Mouse (Mus musculus) E14TG2a.4 (cell line): ENCODE results near the gene Acvr1b.

Experiments used
- H3K27me3 ChIP-seq: 2 replicates; pipeline ENCODE4 v1.6.1; 2014; ENCODE audit warnings: low read length, control low read depth; ENCODE audit not compliant: insufficient read depth
- H3K36me3 ChIP-seq: 2 replicates; pipeline ENCODE4 v1.6.1; 2014; ENCODE audit warnings: low read length, control low read depth; ENCODE audit not compliant: insufficient read depth
- H3K4me1 ChIP-seq: replicated peaks from 2 replicates; pipeline ENCODE4 v1.6.1; 2014; ENCODE audit warnings: low read depth, low read length, control low read depth
- H3K4me3 ChIP-seq: replicated peaks from 2 replicates; pipeline ENCODE4 v1.5.1; 2014; ENCODE audit warnings: mild to moderate bottlenecking, low read length
- H3K9me3 ChIP-seq: 2 replicates; pipeline ENCODE4 v1.6.1; 2014; ENCODE audit warnings: low read length, control low read depth
- CTCF ChIP-seq: conservative IDR thresholded peaks from 2 replicates; pipeline ENCODE4 v1.5.1; 2014; ENCODE audit warnings: low read length
- NANOG ChIP-seq: IDR thresholded peaks from 2 replicates; pipeline ENCODE4 v1.6.1; 2014; ENCODE audit warnings: borderline replicate concordance, low read length, mixed read lengths
- POU5F1 ChIP-seq: IDR thresholded peaks from 2 replicates; pipeline ENCODE4 v1.6.1; 2014; ENCODE audit warnings: low read length, borderline replicate concordance

Acvr1b gene

GRCm38 (mm10) chr15:101194951-101195823 is 21.3 kb downstream of the Acvr1b start:
- TF ChIP-seq NANOG = no peak
- TF ChIP-seq CTCF = no peak
- no peak for TF ChIP-seq POU5F1
- Histone ChIP-seq H3K9me3 (peaks cover 14% of the 10 kb centered on the region), H3K4me1 (peaks cover 19% of the 10 kb centered on the region), H3K27me3 (no peaks in the 10 kb centered on the region), H3K36me3 (peaks cover 69% of the 10 kb centered on the region), H3K4me3 (no peak overlapping the region)

DNA sequence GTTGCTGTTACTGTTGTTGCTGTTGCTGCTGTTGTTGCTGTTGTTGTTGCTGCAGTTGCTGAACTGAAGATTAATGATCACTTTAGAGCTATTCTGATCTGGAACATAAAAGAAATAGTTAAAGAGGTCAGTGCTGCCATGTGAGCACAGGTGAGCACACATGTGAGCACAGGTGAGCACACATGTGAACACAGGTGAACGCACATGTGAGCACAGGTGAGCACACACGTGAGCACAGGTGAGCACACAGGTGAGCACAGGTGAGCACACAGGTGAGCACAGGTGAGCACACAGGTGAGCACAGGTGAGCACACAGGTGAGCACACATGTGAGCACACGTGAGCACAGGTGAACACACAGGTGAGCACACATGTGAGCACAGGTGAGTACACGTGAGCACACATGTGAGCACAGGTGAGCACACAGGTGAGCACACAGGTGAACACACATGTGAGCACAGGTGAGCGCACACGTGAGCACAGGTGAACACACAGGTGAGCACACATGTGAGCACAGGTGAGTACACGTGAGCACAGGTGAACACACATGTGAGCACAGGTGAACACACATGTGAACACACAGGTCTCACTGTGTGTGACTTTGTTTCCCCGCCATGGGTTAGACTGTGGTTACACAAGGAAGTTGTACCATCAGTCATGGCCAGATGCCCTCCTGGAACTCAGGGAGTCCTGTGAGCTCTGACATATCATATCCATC is 22.4 kb downstream of the Acvr1b start:
- H3K4me3 ChIP-seq = no peak overlapping the region
- H3K9me3 ChIP-seq = peaks cover 14% of the 10 kb centered on the region
- peaks cover 17% of the 10 kb centered on the region for H3K4me1 ChIP-seq
- no peaks in the 10 kb centered on the region for H3K27me3 ChIP-seq
- H3K36me3 ChIP-seq = peaks cover 79% of the 10 kb centered on the region
- TF ChIP-seq CTCF (no peak), NANOG (no peak), POU5F1 (no peak)

DNA sequence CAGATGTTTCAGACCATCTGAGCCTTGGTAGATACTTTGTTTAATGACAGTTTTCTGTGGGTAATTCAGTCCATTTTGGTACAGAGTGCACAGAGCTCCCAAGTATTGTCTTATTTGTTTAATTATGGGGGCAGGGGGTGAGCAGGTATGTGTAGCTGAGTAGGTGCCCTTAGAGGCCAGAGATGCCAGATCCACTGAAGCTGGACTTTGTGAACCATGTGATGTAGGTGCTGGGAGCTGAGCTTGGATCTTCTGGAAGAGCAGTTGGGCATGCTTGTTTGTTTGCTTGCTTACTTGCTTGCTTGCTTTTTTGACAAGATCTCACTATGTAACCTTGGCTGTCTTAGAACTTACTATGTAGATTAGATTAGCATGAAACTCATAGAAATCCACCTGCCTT is 23.1 kb downstream of the Acvr1b start:
- Histone ChIP-seq H3K27me3 (no peaks in the 10 kb centered on the region), H3K9me3 (peaks cover 14% of the 10 kb centered on the region), H3K4me3 (no peak overlapping the region), H3K4me1 (peaks cover 10% of the 10 kb centered on the region), H3K36me3 (peaks cover 87% of the 10 kb centered on the region)
- TF ChIP-seq CTCF (no peak), NANOG (no peak), POU5F1 (no peak)

GRCm38 (mm10) chr15:101197497-101198179 is 23.8 kb downstream of the Acvr1b start:
- peaks cover 14% of the 10 kb centered on the region for H3K9me3 ChIP-seq

GRCm38 (mm10) chr15:101198218-101198617 is 24.4 kb downstream of the Acvr1b start:
- H3K4me1 ChIP-seq = no peaks in the 10 kb centered on the region
- peaks cover 98% of the 10 kb centered on the region for H3K36me3 ChIP-seq
- H3K9me3 ChIP-seq = peaks cover 14% of the 10 kb centered on the region
- H3K27me3 ChIP-seq = no peaks in the 10 kb centered on the region
- no peak overlapping the region for H3K4me3 ChIP-seq
- TF ChIP-seq CTCF = peak; percentile 78
- TF ChIP-seq POU5F1 = no peak

More at GRCm38 (mm10) chr15:101197497-101198179, 23.8 kb downstream of the Acvr1b start:
- H3K36me3 ChIP-seq = peaks cover 93% of the 10 kb centered on the region
- H3K4me1 ChIP-seq = peaks cover 3% of the 10 kb centered on the region
- no peak overlapping the region for H3K4me3 ChIP-seq
- TF ChIP-seq POU5F1 = no peak
- TF ChIP-seq CTCF = no peak
- no peak for TF ChIP-seq NANOG
- no peaks in the 10 kb centered on the region for H3K27me3 ChIP-seq

DNA sequence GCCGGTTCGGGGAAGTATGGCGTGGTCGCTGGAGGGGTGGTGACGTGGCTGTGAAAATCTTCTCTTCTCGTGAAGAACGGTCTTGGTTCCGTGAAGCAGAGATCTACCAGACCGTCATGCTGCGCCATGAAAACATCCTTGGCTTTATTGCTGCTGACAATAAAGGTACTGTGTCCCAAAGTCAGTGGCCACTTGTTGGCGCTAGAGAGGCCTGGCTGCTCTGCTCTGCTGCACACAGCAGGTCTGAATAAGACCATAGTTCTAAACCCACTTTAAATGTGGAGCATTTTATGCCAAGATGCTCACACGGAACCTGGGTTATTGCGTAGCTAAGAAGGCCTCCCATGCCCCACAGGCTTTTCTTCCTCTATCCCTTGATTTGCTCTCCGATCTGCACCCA is 25.0 kb downstream of the Acvr1b start:
- TF ChIP-seq POU5F1 (no peak), CTCF (peak; percentile 83)
- H3K4me1 ChIP-seq = peaks cover 6% of the 10 kb centered on the region
- H3K9me3 ChIP-seq = peaks cover 14% of the 10 kb centered on the region
- no peak overlapping the region for H3K4me3 ChIP-seq
- no peaks in the 10 kb centered on the region for H3K27me3 ChIP-seq
- H3K36me3 ChIP-seq = peaks cover 98% of the 10 kb centered on the region

GRCm38 (mm10) chr15:101200777-101201295 is 27.0 kb downstream of the Acvr1b start:
- Histone ChIP-seq H3K9me3 (peaks cover 14% of the 10 kb centered on the region), H3K4me3 (no peak overlapping the region), H3K36me3 (peaks cover 95% of the 10 kb centered on the region), H3K27me3 (no peaks in the 10 kb centered on the region), H3K4me1 (peaks cover 10% of the 10 kb centered on the region)
- TF ChIP-seq POU5F1 (no peak), NANOG (no peak), CTCF (no peak)

GRCm38 (mm10) chr15:101201414-101201813 is 27.5 kb downstream of the Acvr1b start:
- H3K36me3 ChIP-seq = peaks cover 95% of the 10 kb centered on the region

More at GRCm38 (mm10) chr15:101201414-101201813, 27.5 kb downstream of the Acvr1b start:
- no peak overlapping the region for H3K4me3 ChIP-seq
- TF ChIP-seq NANOG = no peak
- no peak for TF ChIP-seq CTCF
- no peak for TF ChIP-seq POU5F1
- no peaks in the 10 kb centered on the region for H3K27me3 ChIP-seq
- H3K9me3 ChIP-seq = peaks cover 14% of the 10 kb centered on the region
- peaks cover 13% of the 10 kb centered on the region for H3K4me1 ChIP-seq
